Mouse (Mus musculus): ENCODE measurements around the gene Il27ra.
A peak's percentile ranks its signal among the peaks of the same experiment; 100 is the strongest.
"Not testable (repeated sequence)": the region's sequence is repeated elsewhere in the genome, so short reads cannot be mapped to it uniquely, and the experiment has no call there.

Gene Il27ra

DNA sequence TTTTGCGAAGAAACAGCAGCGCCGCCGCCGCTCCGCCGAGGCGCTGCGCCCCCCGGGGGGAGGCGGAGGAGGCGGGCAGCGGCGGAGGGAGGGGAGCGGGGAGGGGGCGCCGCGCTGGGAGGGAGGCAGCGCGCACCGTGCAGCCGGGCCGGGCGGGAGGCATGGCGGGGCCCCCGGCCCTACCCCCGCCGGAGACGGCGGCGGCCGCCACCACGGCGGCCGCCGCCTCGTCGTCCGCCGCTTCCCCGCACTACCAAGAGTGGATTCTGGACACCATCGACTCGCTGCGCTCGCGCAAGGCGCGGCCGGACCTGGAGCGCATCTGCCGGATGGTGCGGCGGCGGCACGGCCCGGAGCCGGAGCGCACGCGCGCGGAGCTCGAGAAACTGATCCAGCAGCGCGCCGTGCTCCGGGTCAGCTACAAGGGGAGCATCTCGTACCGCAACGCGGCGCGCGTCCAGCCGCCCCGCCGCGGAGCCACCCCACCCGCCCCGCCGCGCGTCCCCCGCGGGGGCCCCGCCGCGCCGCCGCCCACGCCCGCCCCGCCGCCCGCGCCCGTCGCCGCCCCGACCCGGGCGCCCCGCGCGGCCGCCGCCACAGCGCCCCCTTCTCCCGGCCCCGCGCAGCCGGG, 44.8 kb downstream of the Il27ra start, which contains the start of gene Samd1:
Gene Samd1 (plus strand): TSS at position 162 of the 631 bp plus-strand sequence.
- DNase-seq (ENCODE audit: low read depth, low spot score): peak; percentile 56

DNA sequence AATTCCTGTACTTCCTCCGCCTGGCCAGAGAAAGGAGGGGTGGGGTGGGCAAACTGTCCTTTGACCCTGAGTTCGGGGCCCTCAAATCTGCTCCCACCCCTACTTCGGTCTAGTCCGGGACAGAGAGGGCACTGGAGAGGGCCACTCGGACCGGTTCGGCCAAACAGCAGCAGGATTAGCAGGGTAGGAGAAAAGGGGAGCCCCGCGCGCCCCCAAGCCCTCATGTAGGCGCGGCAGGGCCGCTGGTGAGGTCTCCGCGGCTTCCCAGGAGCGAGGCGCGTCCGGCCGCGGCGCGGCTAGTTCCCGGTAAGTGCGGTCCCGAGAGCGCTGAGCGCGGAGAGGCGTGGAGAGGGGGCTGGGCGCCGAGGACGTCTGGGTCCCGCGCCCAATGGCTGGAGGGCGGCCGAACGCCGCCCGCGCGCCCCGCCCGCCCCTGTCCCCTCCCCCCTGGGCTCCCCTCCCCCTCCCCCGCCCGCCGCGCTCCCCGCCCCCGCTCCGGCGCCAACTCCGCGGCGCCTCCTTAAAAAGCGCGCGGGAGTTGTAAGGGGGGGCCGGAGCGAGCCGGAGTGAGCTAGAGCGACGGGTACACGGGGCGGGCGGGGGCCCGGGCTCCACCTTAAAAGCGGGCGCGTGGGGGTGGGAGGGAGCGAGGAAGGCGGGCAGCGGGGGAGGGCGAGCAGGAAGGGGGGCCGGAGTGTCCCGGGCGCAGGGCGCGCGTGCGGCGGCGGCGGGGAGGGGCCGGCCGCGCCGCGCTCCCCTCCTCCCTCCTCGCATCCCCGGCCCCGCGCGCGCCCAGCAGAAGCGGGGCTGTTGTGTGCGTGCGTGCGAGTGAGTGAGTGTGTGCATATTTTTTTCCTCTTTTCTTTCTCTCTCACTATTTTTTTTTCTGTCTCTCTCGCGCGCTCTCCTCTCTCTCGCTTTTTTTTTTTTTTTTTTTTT, 45.6 kb downstream of the Il27ra start:
- DNase-seq (ENCODE audit: low read depth, low spot score): peak; percentile 85

DNA sequence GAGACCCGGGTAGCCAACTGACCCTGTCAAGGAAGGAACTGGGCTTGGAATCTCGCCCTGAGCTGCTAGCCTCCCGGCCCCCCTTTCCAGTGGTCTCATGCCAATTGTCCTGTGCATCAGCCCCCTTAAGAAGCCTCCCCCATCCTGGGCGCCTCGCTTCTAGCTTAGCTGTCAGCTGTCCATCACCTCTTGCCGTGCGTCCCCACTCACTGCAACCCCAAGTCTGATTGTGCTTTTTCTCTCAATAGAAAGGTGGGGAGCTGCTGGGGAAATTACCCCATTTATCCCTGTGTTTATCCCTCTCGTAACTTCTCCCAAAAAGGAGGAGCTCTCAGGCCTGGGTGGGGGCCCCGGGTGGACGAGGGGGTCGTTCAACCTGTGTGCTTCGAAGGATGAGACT, 46.4 kb downstream of the Il27ra start:
- no peak for DNase-seq (ENCODE audit: low read depth, low spot score)

DNA sequence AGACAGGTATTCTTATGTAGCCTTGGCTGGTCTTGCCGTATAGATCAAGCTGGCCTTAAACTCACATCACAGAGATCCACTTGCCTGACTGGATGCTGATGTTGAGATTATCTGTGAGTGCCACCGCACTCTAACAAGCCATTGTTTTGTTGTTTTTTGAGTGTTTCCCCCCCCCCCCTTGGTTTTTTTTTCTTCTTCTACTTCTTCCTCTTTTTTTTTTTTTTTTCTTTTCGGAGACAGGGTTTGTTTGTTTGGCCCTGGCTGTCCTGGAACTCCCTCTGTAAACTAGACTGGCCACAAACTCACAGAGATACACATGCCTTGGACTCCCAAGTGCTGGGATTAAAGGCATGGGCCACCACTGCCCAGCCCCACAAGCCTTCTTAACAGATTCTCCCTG, 48.4 kb downstream of the Il27ra start:
- no peak for DNase-seq (ENCODE audit: low read depth, low spot score)

DNA sequence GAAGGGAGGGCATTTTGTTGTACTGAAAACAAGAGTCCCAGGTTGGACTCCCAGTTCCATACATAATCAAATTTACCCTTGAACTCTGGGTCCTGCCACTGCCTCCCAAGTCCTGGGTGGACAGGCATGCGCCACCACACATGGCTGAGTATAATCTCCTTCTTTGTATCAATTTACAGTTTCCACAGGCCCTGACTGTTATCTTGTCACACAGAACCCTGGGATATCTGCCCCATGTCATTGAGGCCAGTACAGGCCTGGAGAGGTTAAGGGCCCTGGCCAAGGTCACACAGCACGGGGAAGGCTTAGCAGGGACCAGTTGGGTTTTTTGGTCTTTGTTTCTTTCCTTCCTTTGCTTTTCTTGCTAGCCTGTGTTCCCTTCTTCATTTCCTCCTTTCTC, 49.9 kb downstream of the Il27ra start:
- DNase-seq (ENCODE audit: low read depth, low spot score): no peak

DNA sequence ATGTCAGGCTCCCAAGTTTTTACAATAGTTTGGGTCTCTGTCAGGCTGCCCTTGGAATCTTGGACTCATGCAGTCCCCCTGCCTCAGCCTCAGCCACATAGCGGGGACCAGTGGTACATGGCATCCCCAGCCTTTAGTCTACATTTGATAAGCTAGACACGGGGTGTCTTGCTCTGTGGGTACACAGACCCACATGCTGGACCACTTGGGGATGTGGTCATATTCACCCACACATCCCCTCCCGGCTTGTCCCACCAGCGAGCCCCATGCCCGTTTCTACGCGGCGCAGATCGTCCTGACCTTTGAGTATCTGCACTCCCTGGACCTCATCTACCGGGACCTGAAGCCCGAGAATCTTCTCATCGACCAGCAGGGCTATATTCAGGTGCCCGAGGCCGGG, 52.2 kb downstream of the Il27ra start:
- DNase-seq (ENCODE audit: low read depth, low spot score): no peak

DNA sequence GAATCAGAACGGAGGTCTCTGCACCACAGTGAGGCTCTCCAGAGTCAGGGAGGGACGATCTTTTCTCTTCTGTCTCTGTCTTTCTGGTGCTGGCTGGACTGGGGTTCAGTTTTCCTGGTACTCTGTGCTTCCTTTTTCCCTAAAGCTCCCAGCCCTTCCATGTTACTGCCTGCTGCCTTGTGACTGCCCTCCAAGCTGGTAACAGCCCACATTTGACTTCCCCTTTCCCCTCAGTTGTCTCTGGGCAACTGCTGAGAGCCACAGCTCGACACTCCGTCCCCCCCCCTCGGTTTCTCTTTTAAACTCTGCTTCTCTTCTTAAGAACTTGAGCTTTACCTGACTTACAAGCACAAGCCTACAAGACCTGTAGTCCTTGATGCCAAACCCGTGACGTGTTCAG, 53.1 kb downstream of the Il27ra start:
- no peak for DNase-seq (ENCODE audit: low read depth, low spot score)

DNA sequence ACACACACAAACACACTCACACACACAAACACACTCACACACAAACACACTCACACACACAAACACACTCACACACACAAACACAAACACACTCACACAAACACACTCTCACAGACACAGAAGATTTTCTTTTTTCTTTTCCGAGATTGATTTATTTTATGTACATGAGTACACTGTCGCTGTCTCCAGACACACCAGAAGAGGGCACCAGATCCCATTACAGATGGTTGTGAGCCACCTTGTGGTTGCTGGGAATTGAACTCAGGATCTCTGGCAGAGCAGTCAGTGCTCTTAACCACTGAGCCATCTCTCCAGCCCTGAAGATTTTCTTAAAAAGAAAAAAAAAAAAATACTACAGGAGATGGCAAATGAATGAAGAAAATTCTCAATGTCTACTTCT, 59.2 kb downstream of the Il27ra start:
- not testable (repeated sequence) for DNase-seq (ENCODE audit: low read depth, low spot score)

DNA sequence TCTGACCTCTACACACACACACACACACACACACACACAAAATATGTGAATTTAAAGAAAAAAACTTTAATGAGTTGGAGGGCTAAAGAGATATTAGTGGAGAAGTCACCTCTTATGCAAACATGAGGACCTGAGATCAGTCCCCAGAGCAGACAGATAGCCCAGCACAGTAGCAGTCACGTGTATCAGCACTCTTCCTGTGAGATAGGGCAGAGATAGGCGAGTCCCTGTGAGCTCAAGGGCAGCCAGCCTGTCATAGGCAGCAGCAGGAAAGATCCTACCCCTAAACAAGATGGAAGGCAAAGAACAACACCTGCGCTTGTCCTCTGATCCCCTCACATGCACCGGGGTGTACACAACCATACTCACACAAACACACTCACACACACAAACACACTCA, 59.9 kb downstream of the Il27ra start:
- no peak for DNase-seq (ENCODE audit: low read depth, low spot score)

DNA sequence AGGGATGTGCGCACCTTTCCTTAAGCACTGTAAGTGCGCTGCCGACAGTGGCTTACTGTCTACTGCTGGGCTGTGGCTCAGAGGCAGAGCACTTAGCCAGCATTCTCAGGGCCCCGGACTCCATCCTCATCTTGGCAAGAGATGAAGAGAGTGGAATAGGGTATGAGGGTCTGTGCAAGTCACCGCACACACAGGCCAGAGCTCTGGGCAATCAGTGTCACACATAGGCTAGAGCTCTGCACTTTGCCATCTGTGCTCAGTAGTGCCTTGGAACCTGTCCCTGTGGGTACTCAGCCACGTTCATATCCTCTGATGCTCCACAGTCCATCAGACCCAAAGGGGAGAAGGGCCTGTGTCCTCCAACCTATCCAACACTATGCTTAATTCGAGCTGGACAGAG, 60.9 kb downstream of the Il27ra start:
- no peak for DNase-seq (ENCODE audit: low read depth, low spot score)

DNA sequence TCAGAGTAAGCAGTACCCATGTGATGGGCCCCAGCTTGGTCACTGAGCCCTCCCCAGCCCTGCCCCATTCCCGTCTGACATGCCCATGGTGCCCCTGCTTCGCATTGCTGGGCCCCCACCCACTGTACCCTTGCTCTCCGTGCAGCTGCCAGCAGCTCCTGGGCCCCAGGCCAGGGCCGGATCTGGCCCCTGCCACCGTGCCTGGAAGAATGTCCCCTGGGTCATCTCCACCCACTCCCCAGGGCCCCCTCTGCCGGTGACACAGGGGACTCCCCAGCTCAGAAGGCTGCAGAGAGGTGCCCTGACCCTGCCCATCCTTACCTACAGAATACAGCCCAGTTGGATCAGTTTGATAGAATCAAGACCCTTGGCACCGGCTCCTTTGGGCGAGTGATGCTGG, 61.5 kb downstream of the Il27ra start:
- DNase-seq (ENCODE audit: low read depth, low spot score): no peak
